Mouse (Mus musculus) ES-E14 (cell line): ENCODE results near the gene Ascc1.

Experiments used
- CHD2 ChIP-seq: IDR thresholded peaks from 2 replicates; pipeline ENCODE4 v1.6.1; 2014; ENCODE audit warnings: mild to moderate bottlenecking, low read depth, low read length, inconsistent platforms
- HCFC1 ChIP-seq: IDR thresholded peaks from 2 replicates; pipeline ENCODE4 v1.6.1; 2012; ENCODE audit warnings: low read length, inconsistent platforms, borderline replicate concordance; ENCODE audit not compliant: insufficient read depth
- MAFK ChIP-seq: IDR thresholded peaks from 2 replicates; pipeline ENCODE4 v1.6.1; 2014; ENCODE audit warnings: mild to moderate bottlenecking, low read depth, low read length, inconsistent platforms; ENCODE audit not compliant: insufficient read depth
- ZC3H11A ChIP-seq: IDR thresholded peaks from 2 replicates; pipeline ENCODE4 v1.6.1; 2012; ENCODE audit warnings: low read depth, mild to moderate bottlenecking, inconsistent platforms, low read length, borderline replicate concordance
- ZNF384 ChIP-seq: IDR thresholded peaks from 2 replicates; pipeline ENCODE4 v1.6.1; 2012; ENCODE audit warnings: low read depth, low read length, inconsistent platforms

DNA sequence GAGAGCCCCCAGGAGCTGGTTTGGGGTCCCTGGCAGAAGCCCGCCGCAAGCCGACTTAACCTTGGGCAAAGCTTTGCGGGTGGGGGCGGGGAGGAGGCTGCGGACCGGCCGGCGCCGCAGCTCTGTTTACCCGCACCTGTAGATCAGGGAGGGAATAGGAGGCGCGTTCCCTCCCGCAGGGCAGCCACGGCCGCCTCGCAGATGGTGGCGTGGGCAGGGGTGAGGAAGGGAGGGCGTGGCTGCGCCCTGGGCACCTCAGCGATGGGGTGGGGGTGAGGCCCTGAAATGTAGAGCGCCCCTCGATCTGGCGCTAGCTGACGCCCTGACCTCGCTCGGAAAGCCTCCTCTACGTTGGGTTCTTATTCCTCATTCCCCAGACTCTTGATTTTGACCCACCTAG, 104.8 kb downstream of the Ascc1 start:
- no peak for TF ChIP-seq ZNF384
- TF ChIP-seq CHD2, result no peak
- TF ChIP-seq HCFC1, result no peak
- no peak for TF ChIP-seq MAFK
- no peak for TF ChIP-seq ZC3H11A
